Mouse (Mus musculus): ENCODE results near the gene Aloxe3. TPM values are rescaled to one million over a fixed set of nuclear protein-coding genes. Genes with fewer than 3 reads are reported as not detected.

The Aloxe3 gene
- polyA plus RNA-seq, 1 experiment from 2014 or later = 2.2 TPM

GRCm38 (mm10) chr11:69122336-69122951 is 3.3 kb upstream of the Aloxe3 start, which contains the start of gene 9130213A22Rik:
Gene 9130213A22Rik, minus strand, starts transcription at chr11:69122589.
- Histone ChIP-seq H3K36me3 (no peaks in the 10 kb centered on the region), H3K4me1 (peaks cover 48% of the 10 kb centered on the region), H3K27ac (replicated peaks) (peak within 1 kb of the TSS; percentile 76), H3K27me3 (no peaks in the 10 kb centered on the region), H3K9me3 (no peaks in the 10 kb centered on the region), H3K4me3 (peak within 1 kb of the TSS; percentile 64), H3K4me2 (replicated peaks) (peak within 1 kb of the TSS; percentile 89), H3K9ac (replicated peaks) (peak within 1 kb of the TSS; percentile 75)
- ATAC-seq (replicated peaks) = peak; percentile 69
- WGBS = under 1% methylated on average over 66 of the region's 66 CpGs

- peak overlapping the region; percentile 89 for H3K4me2 ChIP-seq (replicated peaks)
- no peaks in the 10 kb centered on the region for H3K9me3 ChIP-seq
- H3K27ac ChIP-seq (replicated peaks) = peak overlapping the region; percentile 86
- H3K4me3 ChIP-seq = peak overlapping the region; percentile 64
- under 1% methylated on average over 29 of the region's 29 CpGs for whole genome bisulfite sequencing
- H3K27me3 ChIP-seq = no peaks in the 10 kb centered on the region
- ATAC-seq (replicated peaks) = peak; percentile 17
- no peaks in the 10 kb centered on the region for H3K36me3 ChIP-seq
- H3K4me1 ChIP-seq = peaks cover 45% of the 10 kb centered on the region
- H3K9ac ChIP-seq (replicated peaks) = peak overlapping the region; percentile 75
Observed at GRCm38 (mm10) chr11:69123056-69123692, 2.5 kb upstream of the Aloxe3 start.

GRCm38 (mm10) chr11:69123693-69124497 is 1.8 kb upstream of the Aloxe3 start:
- no peaks in the 10 kb centered on the region for H3K27me3 ChIP-seq
- no peaks in the 10 kb centered on the region for H3K9me3 ChIP-seq
- H3K9ac ChIP-seq (replicated peaks) = peak overlapping the region; percentile 48
- peaks cover 40% of the 10 kb centered on the region for H3K4me1 ChIP-seq
- peak; percentile 59 for ATAC-seq (replicated peaks)
- under 1% methylated on average over 31 of the region's 31 CpGs for WGBS
- peak overlapping the region; percentile 89 for H3K4me2 ChIP-seq (replicated peaks)
- no peaks in the 10 kb centered on the region for H3K36me3 ChIP-seq
- H3K4me3 ChIP-seq = peak overlapping the region; percentile 64
- peak overlapping the region; percentile 86 for H3K27ac ChIP-seq (replicated peaks)

GRCm38 (mm10) chr11:69124498-69124847 is 1.2 kb upstream of the Aloxe3 start:
- H3K4me3 ChIP-seq = peak overlapping the region; percentile 64
- H3K4me2 ChIP-seq (replicated peaks) = peak overlapping the region; percentile 89; the same call in 1 of the 2 replicates
- no peaks in the 10 kb centered on the region for H3K9me3 ChIP-seq
- no peak overlapping the region for H3K9ac ChIP-seq (replicated peaks)
- H3K4me1 ChIP-seq = peaks cover 35% of the 10 kb centered on the region
- H3K36me3 ChIP-seq = no peaks in the 10 kb centered on the region
- ATAC-seq (replicated peaks) = peak; percentile 29; the same call in 1 of the 2 replicates
- WGBS = 0% methylated on average over 3 of the region's 3 CpGs
- no peak overlapping the region for H3K27ac ChIP-seq (replicated peaks)
- H3K27me3 ChIP-seq = no peaks in the 10 kb centered on the region

GRCm38 (mm10) chr11:69125041-69125851 is 450 bp upstream of the Aloxe3 start:
- Histone ChIP-seq H3K9ac (replicated peaks) (peak overlapping the region; percentile 48), H3K36me3 (no peaks in the 10 kb centered on the region), H3K4me1 (peaks cover 28% of the 10 kb centered on the region), H3K9me3 (no peaks in the 10 kb centered on the region), H3K4me2 (replicated peaks) (peak overlapping the region; percentile 77), H3K27ac (replicated peaks) (peak overlapping the region; percentile 77), H3K4me3 (peak overlapping the region; percentile 65), H3K27me3 (no peaks in the 10 kb centered on the region)
- ATAC-seq (replicated peaks) = 0 out of 2 replicates have a peak, but pooled peaks have one; percentile 51
- WGBS = under 1% methylated on average over 24 of the region's 24 CpGs

GRCm38 (mm10) chr11:69125919-69126705 is 416 bp downstream of the Aloxe3 start:
- H3K9ac ChIP-seq (replicated peaks) = peak overlapping the region; percentile 48
- H3K27me3 ChIP-seq = no peaks in the 10 kb centered on the region
- WGBS = 14% methylated on average over 20 of the region's 20 CpGs
- H3K27ac ChIP-seq (replicated peaks) = peak overlapping the region; percentile 77; the same call in 1 of the 2 replicates
- H3K4me2 ChIP-seq (replicated peaks) = peak overlapping the region; percentile 77
- H3K36me3 ChIP-seq = no peaks in the 10 kb centered on the region
- peaks cover 21% of the 10 kb centered on the region for H3K4me1 ChIP-seq
- no peaks in the 10 kb centered on the region for H3K9me3 ChIP-seq
- H3K4me3 ChIP-seq = peak overlapping the region; percentile 65
- ATAC-seq (replicated peaks) = no peak

GRCm38 (mm10) chr11:69126706-69127095 is 1.0 kb downstream of the Aloxe3 start:
- no peak overlapping the region for H3K27ac ChIP-seq (replicated peaks)
- no peaks in the 10 kb centered on the region for H3K27me3 ChIP-seq
- no peaks in the 10 kb centered on the region for H3K36me3 ChIP-seq
- WGBS = 55% methylated on average over 2 of the region's 2 CpGs
- peak overlapping the region; percentile 65 for H3K4me3 ChIP-seq
- ATAC-seq (replicated peaks) = no peak
- H3K4me1 ChIP-seq = peaks cover 15% of the 10 kb centered on the region
- H3K9ac ChIP-seq (replicated peaks) = no peak overlapping the region
- peak overlapping the region; percentile 77; the same call in 1 of the 2 replicates for H3K4me2 ChIP-seq (replicated peaks)
- H3K9me3 ChIP-seq = no peaks in the 10 kb centered on the region

- Histone ChIP-seq H3K4me3 (no peak overlapping the region), H3K4me2 (replicated peaks) (no peak overlapping the region)
- WGBS = 78% methylated on average over 8 of the region's 8 CpGs
Observed at GRCm38 (mm10) chr11:69128426-69129122, 2.9 kb downstream of the Aloxe3 start.

GRCm38 (mm10) chr11:69133566-69133922 is 7.8 kb downstream of the Aloxe3 start:
- Histone ChIP-seq H3K9ac (replicated peaks) (peak overlapping the region; percentile 43), H3K9me3 (no peaks in the 10 kb centered on the region), H3K4me2 (replicated peaks) (peak overlapping the region; percentile 62), H3K4me3 (peak overlapping the region; percentile 43), H3K27me3 (no peaks in the 10 kb centered on the region), H3K27ac (replicated peaks) (no peak overlapping the region), H3K36me3 (no peaks in the 10 kb centered on the region), H3K4me1 (peaks cover 12% of the 10 kb centered on the region)
- WGBS = 12% methylated on average over 5 of the region's 5 CpGs
- no peak; the same call in 1 of the 2 replicates for ATAC-seq (replicated peaks)

More at GRCm38 (mm10) chr11:69128426-69129122, 2.9 kb downstream of the Aloxe3 start:
- no peak overlapping the region for H3K27ac ChIP-seq (replicated peaks)
- no peaks in the 10 kb centered on the region for H3K9me3 ChIP-seq
- no peak overlapping the region for H3K9ac ChIP-seq (replicated peaks)
- ATAC-seq (replicated peaks) = no peak
- H3K27me3 ChIP-seq = no peaks in the 10 kb centered on the region
- peaks cover 11% of the 10 kb centered on the region for H3K4me1 ChIP-seq
- H3K36me3 ChIP-seq = no peaks in the 10 kb centered on the region

- Histone ChIP-seq H3K4me2 (replicated peaks) (peak overlapping the region; percentile 62), H3K9ac (replicated peaks) (peak overlapping the region; percentile 43), H3K4me1 (peaks cover 12% of the 10 kb centered on the region), H3K4me3 (peak overlapping the region; percentile 43), H3K27me3 (no peaks in the 10 kb centered on the region), H3K27ac (replicated peaks) (peak overlapping the region; percentile 47; the same call in 1 of the 2 replicates), H3K9me3 (no peaks in the 10 kb centered on the region), H3K36me3 (no peaks in the 10 kb centered on the region)
- peak; percentile 82 for ATAC-seq (replicated peaks)
- under 1% methylated on average over 34 of the region's 34 CpGs for WGBS
Observed at GRCm38 (mm10) chr11:69133923-69134621, 8.4 kb downstream of the Aloxe3 start.
